Mouse (Mus musculus): ENCODE results near the gene Ost4. TPM values are rescaled to one million over a fixed set of nuclear protein-coding genes. Genes with fewer than 3 reads are reported as not detected.

Gene Ost4
- total RNA-seq, 2 experiments from 2014 or later = 91.5 to 93.8 TPM

- no peak for DNase-seq (ENCODE audit: low spot score in 2 of 2)
- TF ChIP-seq CTCF (conservative IDR thresholded peaks at IDR 0.05) = peak; percentile 40
Measured at GRCm38 (mm10) chr5:30879347-30879943, 28.1 kb downstream of the Ost4 start.

GRCm38 (mm10) chr5:30878616-30879015 is 29.0 kb downstream of the Ost4 start:
- TF ChIP-seq CTCF (conservative IDR thresholded peaks at IDR 0.05) = no peak
- H3K27ac ChIP-seq = no peak overlapping the region
- no peak overlapping the region for H3K4me3 ChIP-seq
- DNase-seq (ENCODE audit: low spot score in 2 of 2) = peak; percentile 45 to 73

More at GRCm38 (mm10) chr5:30879347-30879943, 28.1 kb downstream of the Ost4 start:
- Histone ChIP-seq H3K27ac (no peak overlapping the region), H3K4me3 (no peak overlapping the region)

- DNase-seq (ENCODE audit: low spot score in 2 of 2) = no peak
- TF ChIP-seq CTCF (conservative IDR thresholded peaks at IDR 0.05) = no peak
- no peak overlapping the region for H3K27ac ChIP-seq
- H3K4me3 ChIP-seq = no peak overlapping the region
Measured at GRCm38 (mm10) chr5:30874365-30874764, 33.2 kb downstream of the Ost4 start.

- no peak for TF ChIP-seq CTCF (conservative IDR thresholded peaks at IDR 0.05)
- H3K4me3 ChIP-seq = no peak overlapping the region
- no peak for DNase-seq (ENCODE audit: low spot score in 2 of 2)
- H3K27ac ChIP-seq = no peak overlapping the region
Measured at GRCm38 (mm10) chr5:30872574-30872973, 35.0 kb downstream of the Ost4 start.

GRCm38 (mm10) chr5:30870131-30870406 is 37.5 kb downstream of the Ost4 start:
- Histone ChIP-seq H3K27ac (peak overlapping the region; percentile 93), H3K4me3 (peak overlapping the region; percentile 89)
- no peak for TF ChIP-seq CTCF (conservative IDR thresholded peaks at IDR 0.05)
- DNase-seq (ENCODE audit: low spot score in 2 of 2) = no peak

GRCm38 (mm10) chr5:30869405-30870130 is 38.0 kb downstream of the Ost4 start:
- DNase-seq (ENCODE audit: low spot score in 2 of 2) = peak; percentile 91 to 94
- H3K27ac ChIP-seq = peak overlapping the region; percentile 93
- TF ChIP-seq CTCF (conservative IDR thresholded peaks at IDR 0.05) = no peak

GRCm38 (mm10) chr5:30868981-30869380 is 38.6 kb downstream of the Ost4 start:
- H3K27ac ChIP-seq = peak overlapping the region; percentile 93

More at GRCm38 (mm10) chr5:30869405-30870130, 38.0 kb downstream of the Ost4 start:
- H3K4me3 ChIP-seq = peak overlapping the region; percentile 89

GRCm38 (mm10) chr5:30867712-30868111 is 39.9 kb downstream of the Ost4 start, which contains the start of gene Tmem214:
Tmem214 (plus strand) TSS chr5:30868012.
- no peak for TF ChIP-seq CTCF (conservative IDR thresholded peaks at IDR 0.05)
- DNase-seq (ENCODE audit: low spot score in 2 of 2) = no peak
- Histone ChIP-seq H3K27ac (peak within 1 kb of the TSS; percentile 93; the same call in 1 of the 2 replicates), H3K4me3 (no peak within 1 kb of the TSS)

More at GRCm38 (mm10) chr5:30868981-30869380, 38.6 kb downstream of the Ost4 start:
- H3K4me3 ChIP-seq = peak overlapping the region; percentile 89
- DNase-seq (ENCODE audit: low spot score in 2 of 2) = no peak
- TF ChIP-seq CTCF (conservative IDR thresholded peaks at IDR 0.05) = no peak

GRCm38 (mm10) chr5:30866871-30867270 is 40.7 kb downstream of the Ost4 start:
- Histone ChIP-seq H3K27ac (no peak overlapping the region), H3K4me3 (no peak overlapping the region)
- TF ChIP-seq CTCF (conservative IDR thresholded peaks at IDR 0.05) = no peak
- DNase-seq (ENCODE audit: low spot score in 2 of 2) = no peak

GRCm38 (mm10) chr5:30864322-30864721 is 43.3 kb downstream of the Ost4 start:
- Histone ChIP-seq H3K27ac (no peak overlapping the region), H3K4me3 (no peak overlapping the region)
- no peak for DNase-seq (ENCODE audit: low spot score in 2 of 2)
- TF ChIP-seq CTCF (conservative IDR thresholded peaks at IDR 0.05) = no peak

- peak; percentile 28 for TF ChIP-seq CTCF (conservative IDR thresholded peaks at IDR 0.05)
- Histone ChIP-seq H3K27ac (no peak overlapping the region), H3K4me3 (no peak overlapping the region)
- no peak for DNase-seq (ENCODE audit: low spot score in 2 of 2)
Measured at GRCm38 (mm10) chr5:30863852-30864251, 43.7 kb downstream of the Ost4 start.

GRCm38 (mm10) chr5:30856124-30856523 is 51.5 kb downstream of the Ost4 start:
- H3K27ac ChIP-seq = no peak overlapping the region
- no peak for DNase-seq (ENCODE audit: low spot score in 2 of 2)
- no peak overlapping the region for H3K4me3 ChIP-seq
- peak; percentile 46 for TF ChIP-seq CTCF (conservative IDR thresholded peaks at IDR 0.05)

Other genes starting within 250 kb of the Ost4 start
- 1 to 10 TPM; 3.7 to 7.1 TPM for gene Cenpa, start 241.0 kb downstream of the Ost4 start, total RNA-seq (2021)
- 10 to 100 TPM; 30.1 to 30.7 TPM for gene Dpysl5, start 196.2 kb downstream of the Ost4 start, total RNA-seq (2021)
- gene Mapre3, start 93.1 kb downstream of the Ost4 start, total RNA-seq (2021) = 100 to 1,000 TPM; 231 to 237 TPM
- gene Tmem214, start 39.8 kb downstream of the Ost4 start, total RNA-seq (2021) = 10 to 100 TPM; 60.8 to 63.2 TPM
- 10 to 100 TPM; 12.2 to 15.5 TPM for gene Agbl5, start 19.1 kb downstream of the Ost4 start, total RNA-seq (2021)
- gene Emilin1, start 5.6 kb upstream of the Ost4 start, total RNA-seq (2021) = 1 to 10 TPM; 2.0 TPM
- gene Khk, start 13.6 kb upstream of the Ost4 start, total RNA-seq (2021) = 10 to 100 TPM; 17.0 to 17.7 TPM
- 10 to 100 TPM; 15.5 to 16.7 TPM for gene Cgref1, start 37.8 kb upstream of the Ost4 start, total RNA-seq (2021)
- 100 to 1,000 TPM; 132 to 145 TPM for gene Preb, start 52.6 kb upstream of the Ost4 start, total RNA-seq (2021)
- gene Tcf23, start 60.9 kb upstream of the Ost4 start, total RNA-seq (2021) = under 1 TPM; 0.10 to 0.20 TPM
- 10 to 100 TPM; 73.4 to 78.8 TPM for gene Atraid, start 140.5 kb upstream of the Ost4 start, total RNA-seq (2021)
- 10 to 100 TPM; 15.0 to 16.1 TPM for gene Slc5a6, start 141.1 kb upstream of the Ost4 start, total RNA-seq (2021)
- 10 to 100 TPM; 17.1 to 21.6 TPM for gene Cad, start 147.0 kb upstream of the Ost4 start, total RNA-seq (2021)
- gene Dnajc5g, start 198.5 kb upstream of the Ost4 start, total RNA-seq (2021) = not detected
- 10 to 100 TPM; 89.6 to 92.2 TPM for gene Slc30a3, start 200.4 kb upstream of the Ost4 start, total RNA-seq (2021)
- not detected for gene Trim54, start 208.9 kb upstream of the Ost4 start, total RNA-seq (2021)
- gene Ucn, start 231.0 kb upstream of the Ost4 start, total RNA-seq (2021) = not detected
- 10 to 100 TPM; 58.8 to 61.3 TPM for gene Mpv17, start 246.5 kb upstream of the Ost4 start, total RNA-seq (2021)

Measured in layer of hippocampus, adult 2 months (tissue).